Mouse (Mus musculus) megakaryocyte-erythroid progenitor cell, adult 5-6 weeks (primary cell): ENCODE measurements around the gene Pcgf3. TPM values are rescaled to one million over a fixed set of nuclear protein-coding genes. Genes with fewer than 3 reads are reported as not detected.
"Not testable (repeated sequence)": the region's sequence is repeated elsewhere in the genome, so short reads cannot be mapped to it uniquely, and the experiment has no call there.

Experiments used
- ATAC-seq: replicated peaks from 2 replicates; pipeline ENCODE4 v1.8.0; 2016; ENCODE audit warnings: mild to moderate bottlenecking, inconsistent platforms; ENCODE audit not compliant: severe bottlenecking, poor library complexity, low FRiP score, low TSS enrichment
- total RNA-seq, 2 experiments: library from RNA; stranded (forward) in 1 of 2; stranded (reverse) in 1 of 2; fragments of 200-1000, 215-1000 nt in 1 of 2; fragments of >200 nt in 1 of 2; fragmentation: Nextera tagmentation in 1 of 2; gene quantifications; 2 replicates each; pipeline ENCODE4 v1.2.3; 2014 to 2017

Pcgf3 gene
- total RNA-seq, 2 experiments from 2014 or later = 16.2 to 30.8 TPM

GRCm38 (mm10) chr5:108465131-108465891 lies 4.3 kb downstream of the Pcgf3 start:
- ATAC-seq = peak; percentile 62

- no peak for ATAC-seq
These were observed 5.6 kb downstream of the Pcgf3 start for GRCm38 (mm10) chr5:108466647-108467046.

GRCm38 (mm10) chr5:108469617-108470016 lies 8.6 kb downstream of the Pcgf3 start:
- no peak for ATAC-seq

GRCm38 (mm10) chr5:108473737-108474136 lies 12.7 kb downstream of the Pcgf3 start:
- ATAC-seq = no peak

GRCm38 (mm10) chr5:108475977-108476376 lies 14.9 kb downstream of the Pcgf3 start:
- ATAC-seq = no peak

GRCm38 (mm10) chr5:108483006-108483405 lies 22.0 kb downstream of the Pcgf3 start:
- no peak for ATAC-seq

GRCm38 (mm10) chr5:108485239-108485638 lies 24.2 kb downstream of the Pcgf3 start:
- ATAC-seq = peak; percentile 91

GRCm38 (mm10) chr5:108486148-108486547 lies 25.1 kb downstream of the Pcgf3 start:
- not testable (repeated sequence) for ATAC-seq

GRCm38 (mm10) chr5:108501573-108501972 lies 40.5 kb downstream of the Pcgf3 start:
- no peak for ATAC-seq

GRCm38 (mm10) chr5:108502286-108502685 lies 41.3 kb downstream of the Pcgf3 start:
- no peak for ATAC-seq

- no peak for ATAC-seq
These were observed 54.7 kb downstream of the Pcgf3 start for GRCm38 (mm10) chr5:108515581-108516361.

GRCm38 (mm10) chr5:108516655-108517054 lies 55.6 kb downstream of the Pcgf3 start:
- no peak for ATAC-seq

- no peak for ATAC-seq
These were observed 57.3 kb downstream of the Pcgf3 start for GRCm38 (mm10) chr5:108518106-108518885.

- no peak for ATAC-seq
These were observed 57.9 kb downstream of the Pcgf3 start for GRCm38 (mm10) chr5:108518951-108519350.

- ATAC-seq = no peak
These were observed 59.1 kb downstream of the Pcgf3 start for GRCm38 (mm10) chr5:108520153-108520552.

- ATAC-seq = no peak
These were observed 60.0 kb downstream of the Pcgf3 start for GRCm38 (mm10) chr5:108521016-108521415.

- no peak for ATAC-seq
These were observed 60.9 kb downstream of the Pcgf3 start for GRCm38 (mm10) chr5:108521896-108522295.

- ATAC-seq = no peak
These were observed 61.6 kb downstream of the Pcgf3 start for GRCm38 (mm10) chr5:108522597-108522996.

GRCm38 (mm10) chr5:108534188-108534587 lies 73.2 kb downstream of the Pcgf3 start:
- no peak for ATAC-seq
